Mouse (Mus musculus) heart, adult 9 months (tissue): ENCODE data around the gene Rgs3.

Experiments
- DNase-seq, 2 experiments: peaks; one replicate each; pipeline ENCODE4 v3.0.0; 2022; ENCODE audit warnings: low spot score in 2 of 2

The Rgs3 gene

DNA sequence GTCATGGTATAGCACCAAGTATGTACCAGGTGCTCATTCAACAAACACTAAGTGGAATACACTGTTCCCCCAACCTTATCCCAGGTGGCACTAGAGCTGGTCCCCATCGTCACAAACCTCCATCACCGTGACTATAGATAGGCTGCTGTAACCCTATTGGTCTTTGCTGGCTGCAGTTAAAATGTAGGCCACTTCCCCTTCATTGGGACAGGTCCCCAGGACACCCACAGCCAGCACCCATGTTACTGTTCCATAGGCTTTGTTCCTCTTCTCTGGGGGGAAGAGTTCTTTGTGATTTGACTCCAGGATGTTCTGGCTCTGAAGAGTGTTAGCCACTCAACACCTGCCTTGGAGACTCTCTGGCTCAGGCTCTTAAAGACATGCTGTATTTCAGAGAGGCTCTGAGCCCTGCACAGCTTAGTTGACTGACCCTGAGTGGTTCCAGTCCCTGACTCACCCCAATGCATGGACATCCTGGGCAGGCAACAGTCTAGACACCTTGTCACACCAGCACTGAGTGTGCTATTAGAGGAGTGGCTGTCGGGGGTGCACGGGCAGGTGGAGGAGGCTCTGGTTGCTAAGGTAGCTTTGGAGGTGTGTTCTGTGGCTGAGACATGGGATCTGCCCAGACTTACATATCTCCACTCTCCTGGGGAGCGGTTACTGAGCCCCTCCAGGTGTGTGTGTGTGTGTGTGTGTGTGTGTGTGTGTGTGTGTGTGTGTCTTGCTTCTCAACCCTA, 94.4 kb downstream of the Rgs3 start:
- DNase-seq: no peak

DNA sequence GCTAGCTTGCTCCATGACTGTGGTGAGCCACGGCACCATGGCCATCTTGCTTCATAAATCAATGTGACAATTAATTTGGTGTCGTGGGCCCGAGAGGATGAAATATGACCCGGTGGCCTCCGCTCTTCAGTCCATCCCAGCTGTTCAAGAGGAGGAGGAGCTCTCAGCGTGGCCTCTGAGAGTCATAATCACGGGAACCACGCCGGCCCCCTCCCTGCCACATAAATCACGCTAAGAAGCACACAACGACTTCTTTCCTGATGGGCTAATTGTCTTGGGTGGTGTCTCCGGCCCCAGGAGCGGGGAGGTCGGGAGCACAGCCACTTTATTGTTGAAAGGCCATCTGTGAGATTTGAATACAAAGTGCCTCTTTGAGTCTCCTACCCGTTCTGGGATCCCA, 99.6 kb downstream of the Rgs3 start:
- no peak for DNase-seq

DNA sequence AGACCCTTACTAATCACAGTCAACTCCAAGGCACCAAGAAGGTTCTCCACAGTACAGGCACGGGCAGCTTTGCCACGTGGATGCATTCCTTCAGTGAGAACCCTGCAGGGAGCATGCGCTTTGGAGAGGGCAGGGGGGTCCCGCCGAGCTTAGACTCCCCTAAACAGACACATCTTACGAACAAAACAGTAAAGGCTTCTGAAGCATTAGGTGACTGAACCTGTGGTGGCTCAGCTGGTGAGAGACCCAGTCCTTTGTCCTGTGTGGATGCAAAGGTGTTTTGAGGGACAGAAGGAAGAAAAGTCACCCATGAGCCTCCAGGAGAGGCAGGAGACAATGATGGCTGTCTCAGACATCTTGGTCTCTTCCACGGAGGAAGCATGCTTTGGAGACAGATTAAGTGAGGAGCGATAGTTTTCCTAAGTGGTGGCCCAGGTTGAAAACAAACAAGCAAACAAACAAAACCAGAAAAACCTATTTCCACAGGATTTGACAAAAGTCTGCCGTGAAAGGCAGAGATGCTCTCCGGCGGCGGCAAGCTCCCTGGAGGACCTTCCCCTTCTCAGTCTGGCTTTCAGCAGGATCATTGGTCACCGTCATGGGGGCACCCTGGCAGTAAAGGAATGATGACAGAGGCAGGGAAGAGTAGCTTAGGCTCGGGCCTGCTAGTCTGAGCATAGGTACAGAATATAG, 100.4 kb downstream of the Rgs3 start:
- DNase-seq: no peak

DNA sequence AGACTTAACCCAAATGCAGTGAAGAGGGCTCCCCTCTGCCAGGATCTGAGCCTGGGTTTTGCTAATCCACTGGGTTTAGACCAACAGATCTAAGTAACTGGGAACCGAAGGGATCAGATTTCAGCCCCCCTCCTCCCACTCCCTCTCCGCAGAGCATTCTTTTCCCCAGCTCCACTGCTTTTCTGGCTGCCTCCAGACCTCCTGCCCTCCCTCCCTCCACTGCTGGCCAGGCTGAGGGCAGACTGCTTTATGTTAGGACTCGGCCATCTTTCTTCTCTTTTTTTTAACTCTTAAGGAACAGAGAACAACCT, 100.9 kb downstream of the Rgs3 start:
- DNase-seq: peak in 1 of 2 experiments; percentile 48

DNA sequence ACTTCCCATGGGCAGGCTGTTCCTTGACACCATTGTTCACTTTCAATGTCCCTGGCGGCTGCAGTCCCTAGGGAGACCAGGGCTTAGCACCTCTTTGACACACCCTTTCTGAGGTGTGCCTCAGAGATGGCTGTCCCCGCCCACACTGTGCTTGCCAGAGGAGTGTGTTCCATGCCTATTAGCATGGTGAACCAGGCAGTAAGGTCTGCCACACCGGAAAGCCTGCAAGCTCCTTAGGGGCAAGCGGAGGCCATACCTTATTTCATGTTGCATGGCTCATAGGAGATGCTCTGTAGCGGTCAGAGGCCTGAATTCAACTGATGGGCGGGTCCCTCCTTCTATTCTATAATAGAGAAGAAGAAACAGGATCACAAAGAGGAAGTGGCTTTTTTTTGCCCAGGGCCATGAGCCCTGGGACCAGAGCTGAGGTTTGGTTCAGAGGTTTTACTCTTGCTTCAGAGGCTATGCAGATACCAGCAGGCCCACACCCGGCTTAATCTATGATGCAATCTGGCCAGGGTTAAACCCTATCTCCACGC, 101.7 kb downstream of the Rgs3 start:
- peak; percentile 47 to 59 for DNase-seq

DNA sequence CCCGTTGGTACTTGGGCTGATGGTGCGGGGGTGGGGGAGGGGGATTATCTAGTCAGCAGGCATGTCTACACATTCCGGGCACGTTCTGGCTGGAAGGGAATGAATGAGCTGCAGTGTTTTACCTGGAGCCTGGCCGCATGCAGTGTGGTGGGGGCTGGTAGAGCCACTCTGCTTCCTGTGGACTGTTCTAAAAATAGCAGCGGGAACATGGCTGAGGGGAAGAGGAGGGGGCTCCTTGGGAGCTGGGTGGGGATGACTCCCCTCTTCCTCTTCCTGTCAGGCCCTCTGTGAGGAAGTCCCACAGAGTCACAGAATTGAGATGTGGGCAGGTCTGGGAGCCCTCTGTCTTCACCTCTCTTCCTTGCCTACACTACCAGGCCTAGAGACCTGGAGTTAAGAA, 103.7 kb downstream of the Rgs3 start:
- peak in 1 of 2 experiments; percentile 66 for DNase-seq

DNA sequence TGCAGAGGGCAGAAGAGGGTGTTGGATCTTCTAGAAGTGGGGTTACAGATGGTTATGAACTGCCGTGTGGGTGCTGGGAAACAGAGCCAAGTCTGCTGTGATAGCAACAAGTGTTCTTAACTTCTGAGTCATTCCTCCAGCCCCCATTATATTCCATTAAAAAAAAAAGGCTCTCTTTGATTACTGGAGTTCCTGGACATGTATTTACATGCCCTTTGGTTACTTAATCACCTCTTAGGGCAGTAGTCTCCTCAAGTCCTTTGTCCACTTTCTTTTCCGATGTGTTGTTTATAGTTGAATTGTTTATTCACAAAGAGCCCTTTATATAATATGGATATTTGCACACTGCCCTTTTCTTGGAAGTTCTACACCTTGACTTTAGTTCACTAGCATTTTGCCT, 106.2 kb downstream of the Rgs3 start:
- DNase-seq: no peak

DNA sequence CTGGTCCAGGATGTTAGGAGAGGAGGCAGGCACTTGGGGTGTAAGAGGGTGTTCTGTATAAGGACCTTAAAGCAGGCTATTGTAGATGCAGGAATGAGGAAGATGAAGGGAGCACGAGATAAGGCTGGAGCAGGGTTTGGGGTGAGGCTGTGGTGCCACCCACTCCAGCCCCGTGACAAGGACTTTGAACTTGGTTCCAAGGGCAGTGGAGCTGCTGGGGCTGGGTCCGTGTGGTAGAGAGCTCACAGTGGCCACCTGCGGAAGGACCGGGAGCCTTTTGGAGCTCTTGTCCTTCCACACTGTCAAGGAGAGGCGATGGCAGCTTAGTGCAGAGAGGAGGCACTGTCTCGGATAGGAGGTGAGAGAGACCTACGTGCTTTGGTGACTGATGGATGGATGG, 109.0 kb downstream of the Rgs3 start:
- no peak for DNase-seq

DNA sequence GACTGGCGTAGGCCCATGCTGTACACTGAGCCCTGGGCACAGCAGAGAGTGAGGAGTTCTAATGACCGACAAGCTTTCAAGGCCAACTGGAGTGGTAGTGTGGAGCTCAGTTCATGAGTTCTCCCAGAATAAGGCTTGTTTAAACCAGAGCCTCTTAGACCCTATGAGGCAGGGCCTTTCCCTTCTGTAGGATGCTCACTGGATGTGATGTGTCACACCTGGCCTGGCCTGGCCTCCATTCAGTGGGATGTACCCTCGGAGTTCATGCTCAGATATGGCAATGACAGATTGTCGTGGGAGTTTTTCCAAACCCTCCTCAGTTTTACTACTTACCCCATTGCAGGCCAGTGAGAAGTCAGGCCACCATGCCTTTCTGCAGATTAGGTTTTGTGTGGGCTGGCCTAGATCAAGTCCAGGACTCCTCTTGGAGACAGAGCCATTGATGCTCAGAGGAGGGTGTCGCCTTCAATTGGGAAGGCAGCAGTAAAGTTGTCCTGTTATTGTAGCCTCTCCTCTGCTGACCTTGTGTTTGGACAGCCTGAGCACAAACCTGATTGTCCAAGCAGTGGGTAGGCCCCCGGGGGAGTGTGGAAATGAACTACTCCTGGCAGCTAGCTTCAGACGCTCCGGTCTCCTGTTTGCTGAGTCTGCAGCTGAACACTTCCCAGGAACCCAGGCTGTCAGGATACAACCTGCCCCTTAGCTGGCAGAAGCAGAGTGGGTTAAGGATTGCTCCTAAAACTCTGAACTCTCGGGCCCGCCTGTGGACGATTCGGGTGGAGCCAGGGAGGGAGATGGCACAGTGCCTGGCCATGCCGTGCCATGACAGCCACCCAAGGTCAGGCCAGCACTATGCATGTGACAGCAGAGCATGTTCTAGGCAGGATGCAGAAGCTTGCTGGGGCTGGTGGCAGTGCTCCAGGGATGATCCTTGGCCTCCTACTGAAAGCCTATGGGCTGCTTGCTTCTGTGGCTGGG, 109.7 kb downstream of the Rgs3 start:
- peak; percentile 43 to 59 for DNase-seq

DNA sequence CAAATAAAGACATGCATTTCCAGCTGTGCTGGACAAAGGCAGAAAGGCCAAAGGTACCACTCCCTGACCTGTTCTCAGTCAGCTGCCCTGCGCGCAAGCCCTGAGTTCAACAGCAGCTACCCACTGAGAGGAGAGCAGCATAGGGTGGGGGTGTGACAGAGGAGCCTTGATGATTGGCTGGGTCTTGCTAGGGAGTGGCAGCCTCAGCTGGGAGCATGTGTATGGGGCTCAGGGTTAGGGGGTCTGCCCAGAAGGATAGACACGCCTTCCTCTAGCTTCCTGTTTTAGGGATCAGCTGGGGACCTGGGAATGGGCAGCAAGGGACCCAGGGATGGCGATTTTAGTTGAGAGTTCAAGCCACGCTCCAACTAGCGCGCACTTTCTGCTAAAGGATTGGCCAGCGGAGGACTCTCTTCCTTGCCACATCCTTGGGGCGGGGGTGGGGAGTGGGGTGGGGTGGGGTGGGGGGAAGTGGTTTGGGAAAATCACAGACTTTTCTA, 113.9 kb downstream of the Rgs3 start:
- no peak for DNase-seq

DNA sequence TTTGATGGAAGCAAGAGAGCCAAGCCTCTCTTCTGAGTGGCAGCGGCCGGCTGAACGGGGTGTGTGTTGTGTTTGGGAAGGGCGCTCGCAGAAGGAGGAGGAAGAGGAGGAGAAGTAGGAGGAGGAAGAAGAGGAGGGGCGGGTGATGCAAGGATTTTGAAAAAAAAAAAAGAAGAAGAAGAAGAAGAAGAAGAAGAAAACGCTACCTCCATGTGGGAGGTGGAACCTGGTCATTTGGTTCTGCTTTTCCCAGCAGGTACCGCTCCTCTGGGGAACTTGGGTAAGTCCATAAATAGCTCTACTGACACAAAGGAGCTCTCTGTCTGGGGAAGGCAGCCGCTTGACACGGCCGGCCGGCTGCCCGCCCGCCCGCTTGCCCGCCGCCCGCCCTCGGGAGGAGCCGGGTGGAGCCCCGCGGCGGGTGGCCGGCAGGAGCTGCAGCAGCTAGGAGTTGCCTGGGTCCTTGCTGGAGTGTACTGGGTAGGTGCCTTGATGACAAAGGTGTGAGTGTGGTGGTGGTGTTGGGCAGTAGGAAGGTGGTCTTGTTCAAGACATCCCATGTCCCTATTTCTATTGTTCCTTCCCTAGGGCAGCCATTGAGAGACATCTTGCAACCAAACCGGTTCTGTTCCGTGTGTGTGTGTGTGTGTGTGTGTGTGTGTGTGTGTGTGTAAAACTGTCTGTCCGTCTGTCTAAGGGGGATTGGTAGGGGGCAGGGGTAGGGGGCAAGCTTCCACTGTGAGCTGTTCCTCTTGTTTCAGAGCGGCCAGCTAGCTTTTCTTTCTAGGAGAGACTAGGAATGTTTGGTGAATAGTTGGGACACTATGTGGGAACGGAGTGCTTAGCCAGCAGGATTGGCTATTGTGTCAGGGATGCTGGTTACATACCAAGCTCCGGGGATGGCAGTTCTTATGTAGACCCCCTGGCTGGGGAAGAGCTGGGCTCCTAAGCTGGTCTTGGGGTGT, 114.7 kb downstream of the Rgs3 start:
- no peak for DNase-seq

DNA sequence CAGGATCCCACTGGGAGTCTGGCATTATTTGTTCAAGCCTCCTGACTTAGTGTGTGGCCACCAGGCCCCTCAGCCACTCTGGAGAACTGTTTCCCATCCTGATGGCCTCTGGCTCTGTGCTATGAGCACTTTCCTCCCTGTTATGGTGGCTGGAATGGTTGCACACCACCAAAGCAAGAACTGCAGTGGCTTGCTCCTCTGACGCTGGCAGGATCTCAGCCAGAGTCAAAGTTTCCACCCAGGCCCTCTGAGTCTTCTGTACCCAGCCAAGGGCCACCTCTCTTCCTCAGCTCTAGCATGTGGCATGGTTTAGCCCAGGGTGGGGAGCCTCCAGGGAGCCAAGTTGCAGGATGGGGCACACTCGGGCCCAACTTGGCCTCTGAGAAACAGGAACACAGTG, 115.7 kb downstream of the Rgs3 start:
- DNase-seq: no peak

DNA sequence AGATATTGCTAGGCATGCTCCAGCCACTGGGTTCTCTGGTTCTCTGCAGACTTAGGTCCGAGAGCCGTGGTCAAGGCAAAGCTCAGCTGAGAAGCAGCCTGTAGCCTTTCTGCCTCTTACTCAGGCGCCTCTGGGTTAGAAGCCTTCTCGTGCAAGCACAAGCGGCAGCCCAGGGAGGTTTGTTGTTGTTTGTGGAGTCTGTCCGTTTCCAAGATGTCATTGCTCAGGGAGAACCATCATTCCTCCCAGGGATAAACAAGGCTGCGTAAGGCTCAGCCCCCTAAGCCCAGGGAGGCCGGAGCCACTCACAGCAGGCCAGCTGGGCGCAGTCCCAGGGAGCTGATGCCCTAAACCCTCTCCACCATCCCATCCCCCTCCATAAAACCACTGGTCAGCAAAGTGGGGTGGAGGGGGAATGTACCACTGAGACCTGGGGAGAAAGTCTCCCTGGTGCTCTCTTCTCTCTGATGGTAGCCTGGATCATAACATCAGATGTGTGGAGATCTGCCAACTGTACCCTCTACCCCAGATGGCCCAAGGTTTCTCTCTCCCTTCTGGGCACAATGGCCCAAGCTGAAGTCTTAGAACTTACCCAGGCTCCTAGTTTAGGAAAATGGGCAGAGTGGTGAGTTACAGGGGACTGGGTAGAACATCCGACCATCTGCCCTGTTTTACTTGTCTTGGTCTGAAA, 117.5 kb downstream of the Rgs3 start:
- no peak for DNase-seq

DNA sequence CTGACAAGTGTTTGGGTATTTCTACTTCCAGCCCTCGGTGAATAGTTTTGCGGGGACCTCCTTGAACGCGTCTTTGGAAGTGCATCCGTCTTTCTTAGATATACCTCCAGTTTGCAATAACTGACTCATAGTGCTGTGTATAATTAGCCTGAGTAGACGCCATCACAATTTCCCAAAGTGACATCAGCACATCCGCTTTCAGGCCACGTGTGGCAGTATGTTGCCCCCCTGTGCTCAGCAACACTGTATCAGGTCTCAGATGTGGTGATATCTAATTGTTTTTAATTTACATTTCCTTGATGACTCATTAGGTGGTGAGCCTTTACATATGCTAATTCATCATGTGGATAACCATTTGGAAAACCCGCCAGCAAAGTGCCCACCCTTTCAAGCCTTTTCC, 119.5 kb downstream of the Rgs3 start:
- no peak for DNase-seq

DNA sequence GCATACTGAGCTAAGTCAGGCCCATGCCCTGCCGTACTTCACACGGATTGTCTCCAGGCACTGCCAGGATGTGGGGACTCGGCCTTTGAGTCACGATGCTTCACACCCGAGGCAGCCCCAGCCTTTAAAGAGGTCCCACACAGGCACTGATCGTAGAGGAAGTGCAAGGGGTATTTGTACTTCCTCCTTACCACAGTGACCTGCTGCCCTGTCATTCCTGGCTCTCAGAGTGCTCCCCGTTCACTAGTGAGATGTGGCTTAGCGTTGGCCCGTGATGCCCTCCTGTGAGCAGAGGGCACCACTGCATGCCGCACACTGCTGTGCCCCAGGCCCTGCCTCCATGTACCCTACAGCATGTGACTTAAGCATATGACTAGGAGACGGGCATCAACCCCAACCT, 121.8 kb downstream of the Rgs3 start:
- no peak for DNase-seq

DNA sequence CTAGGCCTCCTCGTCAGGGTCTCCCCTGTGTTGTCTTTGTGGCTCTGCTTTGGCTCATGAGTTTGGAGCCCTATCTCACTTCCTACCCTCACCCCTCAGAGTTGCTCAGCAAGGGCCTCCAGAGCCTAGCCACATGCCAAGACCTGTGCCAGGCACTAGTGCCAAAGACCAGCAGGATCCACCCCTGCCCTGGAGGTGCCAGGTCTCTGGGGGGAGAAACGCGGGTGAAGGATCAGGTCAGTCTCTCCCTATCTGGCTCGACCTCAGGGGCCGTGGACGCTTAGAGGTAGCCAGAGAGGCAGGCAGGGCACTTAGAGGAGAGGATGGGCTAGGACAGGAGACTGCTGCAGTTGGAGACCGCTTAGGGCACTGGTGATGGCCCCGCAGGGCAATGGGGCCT, 122.7 kb downstream of the Rgs3 start:
- DNase-seq: no peak

DNA sequence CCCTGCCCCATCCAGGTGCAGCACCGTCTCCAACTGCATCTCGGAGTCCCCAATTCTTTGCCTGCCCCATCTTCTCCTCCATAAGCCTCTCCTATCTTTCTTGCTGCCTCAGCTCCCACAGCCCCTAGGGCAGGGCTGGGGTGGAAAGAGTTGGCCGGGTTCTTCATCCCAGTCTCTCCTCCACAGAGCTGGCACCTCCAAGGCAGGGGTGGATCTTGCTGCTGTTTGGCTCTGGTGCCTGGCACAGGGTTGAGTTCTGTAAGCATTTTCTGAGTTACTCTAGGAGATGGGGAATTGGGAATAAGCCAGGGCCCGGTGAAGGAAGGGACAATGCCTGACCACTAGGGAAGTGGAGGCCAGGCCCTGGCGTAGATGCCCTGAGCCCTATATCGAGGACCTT, 123.5 kb downstream of the Rgs3 start:
- no peak for DNase-seq

DNA sequence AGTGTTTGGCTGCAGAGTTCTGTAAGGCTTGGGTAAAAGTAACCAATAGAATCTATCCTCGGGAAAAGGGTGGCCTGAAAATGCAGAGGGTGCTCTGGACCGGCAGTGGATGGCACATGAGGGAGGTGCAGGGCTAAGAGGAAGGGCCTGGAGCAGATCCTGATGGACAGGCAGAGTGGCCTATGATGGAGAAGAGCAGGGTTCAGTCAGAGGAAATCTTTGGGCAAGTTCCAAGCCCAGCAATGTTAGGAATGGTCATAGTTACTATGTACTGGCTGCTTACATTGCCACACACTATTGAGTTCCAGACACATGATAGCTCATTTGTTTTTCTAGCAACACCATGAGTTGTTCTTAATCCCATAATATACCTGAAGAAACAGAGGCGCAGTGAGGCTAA, 124.7 kb downstream of the Rgs3 start:
- DNase-seq: no peak

DNA sequence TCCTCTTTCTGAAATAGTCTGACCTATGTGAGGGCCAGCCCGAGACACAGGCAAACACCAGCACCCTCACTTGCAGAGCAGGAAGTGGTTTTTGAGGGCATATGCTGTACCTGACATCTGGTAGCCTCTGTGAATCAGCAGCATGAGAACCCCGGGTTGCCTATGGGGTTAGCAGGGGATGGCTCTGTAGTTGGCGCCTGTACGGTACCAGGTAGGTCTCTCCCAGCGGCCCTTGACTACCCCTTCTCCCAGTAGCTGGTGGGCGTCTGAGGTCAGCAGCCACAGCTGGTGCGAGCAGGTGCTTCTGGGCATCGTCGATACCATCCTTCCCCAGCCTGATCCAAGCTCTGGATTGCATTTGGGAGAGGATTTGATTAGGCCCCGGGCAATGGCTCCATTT, 125.6 kb downstream of the Rgs3 start:
- no peak for DNase-seq

DNA sequence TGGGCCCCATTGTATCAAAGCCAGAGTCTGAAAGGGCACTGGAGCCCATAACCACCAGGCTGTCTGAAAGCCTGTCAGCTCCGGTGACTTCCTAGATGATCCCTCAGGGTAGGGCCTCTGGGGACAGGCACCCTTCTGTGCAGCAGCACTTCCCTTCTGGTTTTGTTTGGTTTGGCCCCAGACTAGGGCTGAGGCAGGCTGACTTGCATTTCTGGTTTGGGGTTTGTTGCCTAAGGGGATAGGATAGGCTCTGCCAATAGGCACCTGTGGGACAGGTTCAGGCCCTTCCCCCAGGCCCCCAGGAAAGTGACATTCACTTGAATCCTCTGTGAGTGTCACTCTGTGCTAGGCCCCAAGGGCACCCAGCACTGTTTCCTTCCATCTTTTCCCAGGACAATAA, 127.1 kb downstream of the Rgs3 start:
- DNase-seq: no peak
